Mouse (Mus musculus) heart, adult 2 months (tissue): Measurements from ENCODE around the gene Haao. TPM values are rescaled to one million over a fixed set of nuclear protein-coding genes. Genes with fewer than 3 reads are reported as not detected.

Source experiments
- DNase-seq, 2 experiments: peaks; one replicate each; pipeline ENCODE4 v3.0.0; 2021
- H3K27ac ChIP-seq: fragments of 200-600 bp; 2 replicates; pipeline ENCODE4 v1.8.1; 2022
- H3K27me3 ChIP-seq: fragments of 200-500 bp; 2 replicates; pipeline ENCODE4 v1.6.1; 2012; ENCODE audit warnings: mild to moderate bottlenecking, low read length, inconsistent platforms, mixed read lengths; ENCODE audit not compliant: control insufficient read depth, insufficient read depth
- H3K36me3 ChIP-seq: fragments of 200-500 bp; 2 replicates; pipeline ENCODE4 v1.6.1; 2012; ENCODE audit warnings: low read length, inconsistent platforms; ENCODE audit not compliant: control insufficient read depth, insufficient read depth
- H3K4me1 ChIP-seq: fragments of 200-500 bp; 2 replicates; pipeline ENCODE4 v1.6.1; 2011; ENCODE audit warnings: low read length; ENCODE audit not compliant: control insufficient read depth, insufficient read depth
- H3K4me3 ChIP-seq: fragments of 200-600 bp; 2 replicates; pipeline ENCODE4 v1.8.1; 2022
- H3K79me2 ChIP-seq: fragments of 200-500 bp; replicated peaks from 2 replicates; pipeline ENCODE4 v1.6.1; 2012; ENCODE audit warnings: mild to moderate bottlenecking, inconsistent platforms, low read length, moderate library complexity, mixed read lengths; ENCODE audit not compliant: control insufficient read depth, insufficient read depth
- H3K9ac ChIP-seq: fragments of 200-500 bp; 2 replicates; pipeline ENCODE4 v1.6.1; 2012; ENCODE audit warnings: low read depth, mild to moderate bottlenecking, control low read depth, inconsistent platforms, low read length, mixed read lengths
- CTCF ChIP-seq: fragments of 200-600 bp; IDR thresholded peaks from 2 replicates; pipeline ENCODE4 v1.8.1; 2022; ENCODE audit warnings: antibody characterized with exemption, mild to moderate bottlenecking, moderate library complexity
- EP300 ChIP-seq: fragments of 200-500 bp; IDR thresholded peaks from 2 replicates; pipeline ENCODE4 v1.6.1; 2011; ENCODE audit warnings: low read depth, low read length, control low read depth; ENCODE audit not compliant: insufficient read depth
- POLR2A ChIP-seq: fragments of 200-500 bp; IDR thresholded peaks from 2 replicates; pipeline ENCODE4 v1.6.1; 2011; ENCODE audit warnings: mild to moderate bottlenecking, low read depth, low read length, control low read depth; ENCODE audit not compliant: insufficient read depth
- WGBS: fragments of 180-500 bp; shearing (Covaris S2); methylation state at CpG from one replicate; pipeline ENCODE4 v1.1.7; 2018; 5-methylcytosine and 5-hydroxymethylcytosine counted together
- intact Hi-C: fragments of 180-260 bp; cut with DNase I; formaldehyde crosslinking; loops from one replicate; pipeline ENCODE4 v1.15.1; 2025
- polyA plus RNA-seq: library from polyadenylated mRNA; depleted of rRNA; stranded (reverse); fragments of >200 nt; gene quantifications from 2 replicates; pipeline ENCODE4 v1.2.3, GENCODE M21; 2012
- total RNA-seq, 2 experiments: library from RNA; stranded (reverse); gene quantifications; 2 replicates each; pipeline ENCODE4 v1.2.3; 2021

The Haao gene
- total and polyA plus RNA-seq, 3 experiments = 0.25 to 1.4 (median 0.29) TPM

DNA sequence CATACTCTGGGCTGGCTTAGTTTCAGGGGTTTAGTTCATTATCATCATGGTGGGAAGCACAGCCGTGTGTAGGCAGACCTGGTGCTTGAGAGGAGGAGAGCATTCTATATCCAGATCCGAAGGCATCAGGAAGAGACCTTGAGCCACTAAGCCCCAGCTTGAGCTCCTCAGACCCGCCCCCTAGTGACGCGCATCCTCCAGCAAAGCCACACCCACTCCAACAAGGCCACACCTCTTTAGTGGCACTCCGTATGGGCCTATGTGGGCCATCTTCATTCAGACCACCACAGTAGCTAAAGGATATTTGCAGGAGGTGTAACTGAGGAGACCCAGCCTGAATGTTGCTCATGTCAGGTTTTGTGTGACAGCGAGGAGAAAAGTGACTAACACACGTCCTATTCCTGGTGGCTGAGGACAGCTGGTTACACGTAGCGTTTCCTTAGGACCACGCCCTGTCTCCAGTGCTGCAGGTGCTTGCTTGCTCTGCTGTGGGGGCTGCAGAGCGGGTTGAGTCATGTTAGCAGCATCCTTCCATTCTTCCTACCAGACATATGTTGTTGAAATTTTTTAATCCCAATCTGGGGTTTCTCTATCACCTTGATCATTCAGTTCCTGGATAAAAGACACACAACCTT is 6.6 kb upstream of the Haao start:
- TF ChIP-seq CTCF (no peak), EP300 (no peak), POLR2A (no peak)
- intact Hi-C loops = loop anchor here (5.0 to 10.0 kb wide), 4 partner anchors 160 to 830 kb away; partner anchors contain the start of gene Kcng3
- Histone ChIP-seq H3K27ac (no peak overlapping the region), H3K9ac (no peak overlapping the region), H3K36me3 (no peaks in the 10 kb centered on the region), H3K27me3 (no peaks in the 10 kb centered on the region), H3K79me2 (no peaks in the 10 kb centered on the region), H3K4me3 (no peak overlapping the region), H3K4me1 (no peaks in the 10 kb centered on the region)
- DNase-seq = no peak
- 43% methylated on average over 12 of the region's 12 CpGs for WGBS

DNA sequence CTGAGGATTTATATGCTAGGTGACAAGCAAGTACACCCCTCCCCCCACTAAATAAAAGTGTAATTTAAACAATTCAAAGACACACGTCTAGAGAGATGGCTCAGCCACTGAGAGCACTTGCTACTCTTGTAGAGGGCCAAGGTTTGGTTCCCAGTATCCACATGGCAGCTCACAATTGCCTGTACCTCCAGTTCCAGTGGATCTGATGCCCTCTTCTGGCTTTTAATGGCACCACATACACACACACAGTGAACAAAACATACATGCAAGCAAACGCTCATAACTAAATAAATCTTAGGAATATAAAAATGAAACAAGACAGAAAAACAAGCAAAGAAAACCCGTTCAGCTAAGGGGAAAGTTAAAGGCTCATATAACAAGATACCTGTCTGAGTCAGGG is 6.1 kb upstream of the Haao start:
- no peaks in the 10 kb centered on the region for H3K36me3 ChIP-seq
- H3K4me1 ChIP-seq = no peaks in the 10 kb centered on the region
- TF ChIP-seq POLR2A (no peak), CTCF (0 out of 2 replicates have a peak, but pooled peaks have one; percentile 3)
- H3K27ac ChIP-seq = no peak overlapping the region
- no peak for DNase-seq
- no peaks in the 10 kb centered on the region for H3K27me3 ChIP-seq
- WGBS = 50% methylated on average over 3 of the region's 3 CpGs
- H3K4me3 ChIP-seq = no peak overlapping the region
- H3K79me2 ChIP-seq = no peaks in the 10 kb centered on the region
- H3K9ac ChIP-seq = no peak overlapping the region
- intact Hi-C loops = loop anchor here (5.0 to 10.0 kb wide), 4 partner anchors 159 to 829 kb away; partner anchors contain the start of gene Kcng3

DNA sequence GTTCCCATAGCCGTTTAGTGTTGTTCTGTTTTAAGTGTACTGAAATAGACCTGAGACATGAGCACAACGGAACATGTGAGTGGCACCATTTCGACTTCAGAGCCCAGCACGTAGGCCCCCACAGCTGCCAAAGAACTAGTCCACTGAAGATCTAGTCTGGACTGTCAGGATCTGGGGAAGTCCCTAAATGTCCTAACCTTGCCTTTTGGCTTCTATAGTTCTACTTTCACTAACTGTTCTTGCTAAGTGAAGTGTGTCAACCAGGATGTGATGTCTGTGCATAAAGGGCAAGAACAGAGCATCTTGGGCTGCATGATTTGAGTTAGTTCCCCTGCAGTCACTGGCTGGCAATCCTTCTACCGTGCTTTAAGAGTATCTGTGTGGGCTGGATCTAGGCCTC is 3.1 kb upstream of the Haao start:
- no peaks in the 10 kb centered on the region for H3K36me3 ChIP-seq
- DNase-seq = no peak
- no peak overlapping the region for H3K9ac ChIP-seq
- WGBS = 69% methylated on average over 5 of the region's 5 CpGs
- no peak overlapping the region for H3K4me3 ChIP-seq
- H3K79me2 ChIP-seq = no peaks in the 10 kb centered on the region
- intact Hi-C loops = loop anchor here (1.0 to 10.0 kb wide), 5 partner anchors 156 to 826 kb away; partner anchors contain the start of gene Kcng3
- H3K27me3 ChIP-seq = no peaks in the 10 kb centered on the region
- no peaks in the 10 kb centered on the region for H3K4me1 ChIP-seq
- no peak for TF ChIP-seq CTCF
- no peak for TF ChIP-seq POLR2A
- no peak for TF ChIP-seq EP300
- H3K27ac ChIP-seq = no peak overlapping the region

DNA sequence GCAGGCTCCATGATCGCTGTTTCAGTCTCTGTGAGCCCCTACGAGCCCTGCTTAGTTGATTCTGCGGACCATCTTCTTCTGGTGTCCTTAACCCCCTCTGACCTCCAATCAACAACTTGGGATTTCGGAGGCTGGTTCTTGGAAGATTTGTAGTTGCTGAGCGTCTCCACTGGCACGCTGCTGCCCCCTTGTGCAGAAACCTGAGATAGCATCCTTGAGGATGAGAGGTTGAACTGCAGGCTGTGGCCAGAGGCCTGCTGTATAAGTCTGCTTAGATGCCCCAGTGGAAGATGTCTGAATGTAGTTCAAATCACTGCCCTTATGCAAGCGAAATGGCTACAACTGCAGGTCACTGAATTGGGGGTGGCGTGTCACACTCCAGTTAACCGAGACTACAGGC is 2.7 kb upstream of the Haao start:
- WGBS = 14% methylated on average over 9 of the region's 9 CpGs
- intact Hi-C loops = loop anchor here (1.0 to 10.0 kb wide), 5 partner anchors 156 to 826 kb away; partner anchors contain the start of gene Kcng3
- Histone ChIP-seq H3K4me1 (no peaks in the 10 kb centered on the region), H3K4me3 (no peak overlapping the region), H3K27ac (no peak overlapping the region), H3K27me3 (no peaks in the 10 kb centered on the region), H3K79me2 (no peaks in the 10 kb centered on the region), H3K9ac (no peak overlapping the region), H3K36me3 (no peaks in the 10 kb centered on the region)
- peak; percentile 80 to 91 for DNase-seq
- TF ChIP-seq EP300 = peak; percentile 84
- TF ChIP-seq POLR2A = no peak
- TF ChIP-seq CTCF = peak; percentile 99; the same call in 1 of the 2 replicates

GRCm38 (mm10) chr17:83849717-83850116 is 2.0 kb upstream of the Haao start:
- Histone ChIP-seq H3K4me3 (no peak overlapping the region), H3K9ac (no peak overlapping the region), H3K27me3 (no peaks in the 10 kb centered on the region), H3K79me2 (no peaks in the 10 kb centered on the region), H3K4me1 (no peaks in the 10 kb centered on the region), H3K27ac (no peak overlapping the region), H3K36me3 (no peaks in the 10 kb centered on the region)
- no peak for DNase-seq
- 52% methylated on average over 5 of the region's 5 CpGs for WGBS
- intact Hi-C loops = loop anchor here (1.0 to 10.0 kb wide), 5 partner anchors 155 to 825 kb away; partner anchors contain the start of gene Kcng3
- TF ChIP-seq CTCF (no peak), POLR2A (no peak), EP300 (no peak)

GRCm38 (mm10) chr17:83849081-83849675 is 1.4 kb upstream of the Haao start:
- no peak for TF ChIP-seq POLR2A
- no peak for TF ChIP-seq CTCF
- no peak for TF ChIP-seq EP300
- no peaks in the 10 kb centered on the region for H3K79me2 ChIP-seq
- intact Hi-C loops = no loop called here
- no peaks in the 10 kb centered on the region for H3K36me3 ChIP-seq
- H3K9ac ChIP-seq = no peak overlapping the region
- no peaks in the 10 kb centered on the region for H3K27me3 ChIP-seq
- no peak overlapping the region for H3K27ac ChIP-seq
- no peak overlapping the region for H3K4me3 ChIP-seq
- H3K4me1 ChIP-seq = no peaks in the 10 kb centered on the region
- 77% methylated on average over 12 of the region's 12 CpGs for WGBS
- DNase-seq = no peak
